Mouse (Mus musculus): ENCODE measurements around the gene Capza3. TPM values are rescaled to one million over a fixed set of nuclear protein-coding genes. Genes with fewer than 3 reads are reported as not detected.

The Capza3 gene
- total and polyA plus RNA-seq, 3 experiments: not detected

DNA sequence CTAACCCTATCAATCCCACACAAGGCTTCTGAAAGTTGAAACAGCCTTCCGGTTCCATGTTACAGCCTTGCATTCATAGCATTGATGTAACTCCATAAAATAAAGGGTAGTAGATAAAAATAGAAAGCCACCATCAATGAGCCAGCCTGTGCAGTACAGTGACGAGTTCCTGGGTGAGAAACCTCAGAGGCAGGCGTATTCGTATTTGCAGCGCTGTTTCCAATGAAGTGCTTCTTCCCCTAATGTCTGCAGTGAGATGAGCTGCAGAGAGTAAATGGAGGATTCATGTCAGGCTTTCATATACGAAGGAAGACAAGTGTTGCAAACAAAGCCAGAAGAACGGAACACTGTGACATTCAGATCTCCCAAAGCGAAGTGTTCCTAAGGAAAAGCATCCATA is 28.1 kb downstream of the Capza3 start:
- TF ChIP-seq MAZ (IDR thresholded peaks at IDR 0.05; ENCODE audit: low read depth, low read length) (no peak), NRF1 (IDR thresholded peaks at IDR 0.05; ENCODE audit: low read depth, low read length) (no peak), MEF2A (IDR thresholded peaks at IDR 0.05; ENCODE audit: borderline replicate concordance, low read depth, low read length) (no peak), IRF4 (IDR thresholded peaks at IDR 0.05; ENCODE audit: low read depth, low read length) (no peak)
- dilution Hi-C loops (cut with MboI; ENCODE audit: extremely low pct_ligation_motif_present, extremely low pct_unique_long_range_greater_than_20kb, low sequenced_read_pairs) (no loop called here), in situ Hi-C loops (cut with MboI; ENCODE audit: low pct_ligation_motif_present, low pct_unique_long_range_greater_than_20kb, low sequenced_read_pairs) (no loop called here)
- no peak overlapping the region for H3K4me3 ChIP-seq (replicated peaks in 1 of 3; ENCODE audit: low read depth in 2 of 3, low read length in 2 of 3, poor library complexity in 1 of 3)
- H3K27me3 ChIP-seq (replicated peaks): no peaks in the 10 kb centered on the region
- H3K4me1 ChIP-seq (ENCODE audit: control insufficient read depth in 1 of 2, insufficient read depth in 2 of 2): no peaks in the 10 kb centered on the region
- no peaks in the 10 kb centered on the region for H3K79me2 ChIP-seq (replicated peaks; ENCODE audit: control insufficient read depth, extremely low read depth, insufficient read depth, poor library complexity, severe bottlenecking)
- H3K36me3 ChIP-seq (replicated peaks in 1 of 2; ENCODE audit: control insufficient read depth in 1 of 2, insufficient read depth in 1 of 2, low read length in 1 of 2): no peaks in the 10 kb centered on the region
- H3K4me2 ChIP-seq (ENCODE audit: insufficient read depth, low read depth, poor library complexity, severe bottlenecking): no peak overlapping the region
- DNase-seq (ENCODE audit: extremely low read depth): no peak
- H3K9ac ChIP-seq (ENCODE audit: insufficient read depth, low read depth): no peak overlapping the region
- peaks cover 62% of the 10 kb centered on the region for H3K9me3 ChIP-seq (replicated peaks; ENCODE audit: low read length)
- H3K27ac ChIP-seq (ENCODE audit: insufficient read depth, low read depth): no peak overlapping the region

DNA sequence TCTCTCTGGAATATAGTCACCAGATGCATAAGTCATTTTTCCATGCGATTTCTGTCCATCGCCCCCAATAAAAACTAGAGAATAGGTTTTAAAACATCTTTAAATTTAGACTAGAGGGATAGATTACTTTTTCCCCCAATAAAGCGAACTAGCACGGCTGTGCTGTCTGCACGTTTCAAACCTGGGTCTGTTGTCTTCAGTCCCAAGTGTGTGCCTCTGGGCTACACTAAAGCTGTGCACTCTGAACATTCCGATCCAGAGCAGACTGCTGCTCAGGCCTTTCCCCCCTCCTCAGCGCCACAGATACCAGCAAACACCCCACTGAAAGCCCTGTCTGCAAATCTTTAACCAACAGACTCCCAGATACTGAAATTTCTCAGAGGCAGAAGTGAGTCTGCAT is 39.9 kb downstream of the Capza3 start:
- H3K9me3 ChIP-seq (replicated peaks; ENCODE audit: low read length): peaks cover 47% of the 10 kb centered on the region
- H3K4me1 ChIP-seq (ENCODE audit: control insufficient read depth in 1 of 2, insufficient read depth in 2 of 2): no peaks in the 10 kb centered on the region
- no peak for DNase-seq (ENCODE audit: extremely low read depth)
- no peak overlapping the region for H3K9ac ChIP-seq (ENCODE audit: insufficient read depth, low read depth)
- no peaks in the 10 kb centered on the region for H3K36me3 ChIP-seq (replicated peaks in 1 of 2; ENCODE audit: control insufficient read depth in 1 of 2, insufficient read depth in 1 of 2, low read length in 1 of 2)
- dilution Hi-C loops (cut with MboI; ENCODE audit: extremely low pct_ligation_motif_present, extremely low pct_unique_long_range_greater_than_20kb, low sequenced_read_pairs): no loop called here
- no peak overlapping the region for H3K4me3 ChIP-seq (replicated peaks in 1 of 3; ENCODE audit: low read depth in 2 of 3, low read length in 2 of 3, poor library complexity in 1 of 3)
- H3K79me2 ChIP-seq (replicated peaks; ENCODE audit: control insufficient read depth, extremely low read depth, insufficient read depth, poor library complexity, severe bottlenecking): no peaks in the 10 kb centered on the region
- in situ Hi-C loops (cut with MboI; ENCODE audit: low pct_ligation_motif_present, low pct_unique_long_range_greater_than_20kb, low sequenced_read_pairs): no loop called here
- H3K27me3 ChIP-seq (replicated peaks): no peaks in the 10 kb centered on the region
- no peak overlapping the region for H3K4me2 ChIP-seq (ENCODE audit: insufficient read depth, low read depth, poor library complexity, severe bottlenecking)
- H3K27ac ChIP-seq (ENCODE audit: insufficient read depth, low read depth): no peak overlapping the region
- TF ChIP-seq CTCF (conservative IDR thresholded peaks at IDR 0.05 in 1 of 2, IDR thresholded peaks at IDR 0.05 in 1 of 2; ENCODE audit: low read depth in 2 of 2, low read length in 2 of 2): no peak
- TF ChIP-seq CHD1 (IDR thresholded peaks at IDR 0.05; ENCODE audit: low read depth, low read length): no peak

DNA sequence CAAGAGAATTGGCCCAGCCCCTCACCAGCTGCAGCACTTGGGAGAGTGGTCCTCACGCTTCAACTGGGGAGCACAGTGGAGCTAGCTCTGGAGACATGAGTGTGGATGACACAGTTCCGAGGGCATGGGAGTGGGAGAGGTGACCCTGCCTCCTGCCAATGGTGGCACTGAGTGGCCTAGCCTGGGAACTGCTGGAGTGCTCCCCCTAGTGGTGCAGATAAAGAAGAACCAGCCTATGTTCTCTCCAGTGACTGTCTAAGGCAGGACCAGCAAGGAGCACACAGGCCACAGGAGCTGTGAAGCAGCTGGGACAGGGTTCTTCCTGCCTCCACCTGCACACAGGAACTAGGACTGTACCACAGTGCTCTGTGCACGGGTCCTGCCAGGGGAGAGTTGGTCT is 40.7 kb downstream of the Capza3 start:
- TF ChIP-seq KAT2A (IDR thresholded peaks at IDR 0.05; ENCODE audit: insufficient replicate concordance, low read length) (no peak), CTCF (conservative IDR thresholded peaks at IDR 0.05 in 1 of 2, IDR thresholded peaks at IDR 0.05 in 1 of 2; ENCODE audit: low read depth in 2 of 2, low read length in 2 of 2) (no peak), E2F4 (IDR thresholded peaks at IDR 0.05; ENCODE audit: insufficient replicate concordance, low read depth, low read length) (no peak), ZMIZ1 (IDR thresholded peaks at IDR 0.05; ENCODE audit: low read depth, low read length) (no peak), MEF2A (IDR thresholded peaks at IDR 0.05; ENCODE audit: borderline replicate concordance, low read depth, low read length) (no peak), MAX (IDR thresholded peaks at IDR 0.05; ENCODE audit: low read length) (no peak), JUND (conservative IDR thresholded peaks at IDR 0.05; ENCODE audit: low read depth, low read length) (no peak), ZNF384 (IDR thresholded peaks at IDR 0.05; ENCODE audit: low read depth, low read length) (no peak), IRF4 (IDR thresholded peaks at IDR 0.05; ENCODE audit: low read depth, low read length) (no peak)
- Histone ChIP-seq H3K36me3 (replicated peaks in 1 of 2; ENCODE audit: control insufficient read depth in 1 of 2, insufficient read depth in 1 of 2, low read length in 1 of 2) (no peaks in the 10 kb centered on the region), H3K4me2 (ENCODE audit: insufficient read depth, low read depth, poor library complexity, severe bottlenecking) (no peak overlapping the region), H3K79me2 (replicated peaks; ENCODE audit: control insufficient read depth, extremely low read depth, insufficient read depth, poor library complexity, severe bottlenecking) (no peaks in the 10 kb centered on the region), H3K9ac (ENCODE audit: insufficient read depth, low read depth) (no peak overlapping the region), H3K9me3 (replicated peaks; ENCODE audit: low read length) (peaks cover 47% of the 10 kb centered on the region), H3K27ac (ENCODE audit: insufficient read depth, low read depth) (no peak overlapping the region), H3K4me1 (ENCODE audit: control insufficient read depth in 1 of 2, insufficient read depth in 2 of 2) (no peaks in the 10 kb centered on the region), H3K4me3 (replicated peaks in 1 of 3; ENCODE audit: low read depth in 2 of 3, low read length in 2 of 3, poor library complexity in 1 of 3) (no peak overlapping the region), H3K27me3 (replicated peaks) (no peaks in the 10 kb centered on the region)
- no peak for DNase-seq (ENCODE audit: extremely low read depth)
- dilution Hi-C loops (cut with MboI; ENCODE audit: extremely low pct_ligation_motif_present, extremely low pct_unique_long_range_greater_than_20kb, low sequenced_read_pairs): no loop called here
- in situ Hi-C loops (cut with MboI; ENCODE audit: low pct_ligation_motif_present, low pct_unique_long_range_greater_than_20kb, low sequenced_read_pairs): no loop called here

Data from CH12.LX (cell line).